Mouse (Mus musculus) thymus, postnatal 4 days (tissue): Measurements from ENCODE around the gene Rps6kb1.

Experiments
- DNase-seq: peaks from one replicate; pipeline ENCODE4 v3.0.0; 2021

Rps6kb1 gene

GRCm38 (mm10) chr11:86464275-86464674 lies 80.3 kb downstream of the Rps6kb1 start:
- peak; percentile 87 for DNase-seq

- no peak for DNase-seq
Measured at GRCm38 (mm10) chr11:86462579-86462978, 82.0 kb downstream of the Rps6kb1 start.

- no peak for DNase-seq
Measured at GRCm38 (mm10) chr11:86458866-86459265, 85.7 kb downstream of the Rps6kb1 start.

- no peak for DNase-seq
Measured at GRCm38 (mm10) chr11:86457545-86457944, 87.1 kb downstream of the Rps6kb1 start.

GRCm38 (mm10) chr11:86453991-86454390 lies 90.6 kb downstream of the Rps6kb1 start:
- no peak for DNase-seq
